Mouse (Mus musculus) midbrain, embryonic 10.5 days (tissue): ENCODE data around the gene 4930402F06Rik. TPM values are rescaled to one million over a fixed set of nuclear protein-coding genes. Genes with fewer than 3 reads are reported as not detected.

Experiments
- DNase-seq: peaks from one replicate; pipeline ENCODE4 v3.0.0-alpha.2; 2017; ENCODE audit warnings: low spot score
- H3K27ac ChIP-seq: fragments of 300-500 bp; sonication (generic); replicated peaks from 2 replicates; pipeline ENCODE4 v1.5.1; 2016; ENCODE audit warnings: mild to moderate bottlenecking
- H3K27me3 ChIP-seq: fragments of 300-500 bp; sonication (generic); 2 replicates; pipeline ENCODE4 v1.6.1; 2016; ENCODE audit warnings: low read depth, mild to moderate bottlenecking; ENCODE audit not compliant: poor library complexity, severe bottlenecking
- H3K36me3 ChIP-seq: fragments of 300-500 bp; sonication (generic); 2 replicates; pipeline ENCODE4 v1.6.1; 2016; ENCODE audit warnings: mild to moderate bottlenecking, moderate library complexity
- H3K4me1 ChIP-seq: fragments of 300-500 bp; sonication (generic); 2 replicates; pipeline ENCODE4 v1.6.1; 2016
- H3K4me3 ChIP-seq: fragments of 300-500 bp; sonication (generic); 2 replicates; pipeline ENCODE4 v1.5.1; 2016; ENCODE audit warnings: mild to moderate bottlenecking, moderate library complexity
- H3K9me3 ChIP-seq: fragments of 300-500 bp; sonication (generic); replicated peaks from 2 replicates; pipeline ENCODE4 v1.6.1; 2016; ENCODE audit warnings: mild to moderate bottlenecking
- WGBS: fragments of 180-500 bp; shearing (Covaris S2); methylation state at CpG from one replicate; pipeline ENCODE4 v1.1.7; 2016; 5-methylcytosine and 5-hydroxymethylcytosine counted together
- polyA plus RNA-seq: library from polyadenylated mRNA; unstranded; fragments of >200 nt; fragmentation: Nextera tagmentation; extraction: Ambion mirVana; gene quantifications from 2 replicates; pipeline ENCODE4 v1.2.1, GENCODE M21; 2016

4930402F06Rik gene
- polyA plus RNA-seq, 1 experiment from 2014 or later: not detected

- H3K36me3 ChIP-seq: no peaks in the 10 kb centered on the region
Observed at GRCm38 (mm10) chr2:35432011-35432410, 35.0 kb upstream of the 4930402F06Rik start.

GRCm38 (mm10) chr2:35430806-35431205 lies 33.8 kb upstream of the 4930402F06Rik start:
- WGBS: 78% methylated on average over 8 of the region's 8 CpGs
- peaks cover 9% of the 10 kb centered on the region; the same call in 1 of the 2 replicates for H3K27me3 ChIP-seq
- H3K4me1 ChIP-seq: peaks cover 36% of the 10 kb centered on the region
- no peaks in the 10 kb centered on the region for H3K9me3 ChIP-seq
- H3K4me3 ChIP-seq: no peak overlapping the region
- DNase-seq: no peak
- no peak overlapping the region for H3K27ac ChIP-seq
- no peaks in the 10 kb centered on the region for H3K36me3 ChIP-seq

More at GRCm38 (mm10) chr2:35432011-35432410, 35.0 kb upstream of the 4930402F06Rik start:
- Histone ChIP-seq H3K4me1 (peaks cover 36% of the 10 kb centered on the region), H3K4me3 (no peak overlapping the region), H3K27me3 (peaks cover 9% of the 10 kb centered on the region; the same call in 1 of the 2 replicates), H3K27ac (no peak overlapping the region), H3K9me3 (no peaks in the 10 kb centered on the region)
- 74% methylated on average over 7 of the region's 7 CpGs for WGBS
- DNase-seq: no peak

- no peak for DNase-seq
- 87% methylated on average over 4 of the region's 4 CpGs for WGBS
- H3K36me3 ChIP-seq: no peaks in the 10 kb centered on the region
- no peak overlapping the region for H3K27ac ChIP-seq
- no peaks in the 10 kb centered on the region for H3K9me3 ChIP-seq
- no peak overlapping the region for H3K4me3 ChIP-seq
- peaks cover 31% of the 10 kb centered on the region for H3K4me1 ChIP-seq
- H3K27me3 ChIP-seq: peaks cover 9% of the 10 kb centered on the region; the same call in 1 of the 2 replicates
Observed at GRCm38 (mm10) chr2:35428615-35429300, 31.8 kb upstream of the 4930402F06Rik start.

GRCm38 (mm10) chr2:35427559-35427958 lies 30.6 kb upstream of the 4930402F06Rik start:
- Histone ChIP-seq H3K27me3 (peaks cover 2% of the 10 kb centered on the region; the same call in 1 of the 2 replicates), H3K4me1 (peaks cover 22% of the 10 kb centered on the region), H3K4me3 (no peak overlapping the region), H3K36me3 (no peaks in the 10 kb centered on the region), H3K27ac (no peak overlapping the region; the same call in 1 of the 2 replicates), H3K9me3 (no peaks in the 10 kb centered on the region)
- WGBS: 50% methylated on average over 2 of the region's 2 CpGs
- DNase-seq: no peak

DNA sequence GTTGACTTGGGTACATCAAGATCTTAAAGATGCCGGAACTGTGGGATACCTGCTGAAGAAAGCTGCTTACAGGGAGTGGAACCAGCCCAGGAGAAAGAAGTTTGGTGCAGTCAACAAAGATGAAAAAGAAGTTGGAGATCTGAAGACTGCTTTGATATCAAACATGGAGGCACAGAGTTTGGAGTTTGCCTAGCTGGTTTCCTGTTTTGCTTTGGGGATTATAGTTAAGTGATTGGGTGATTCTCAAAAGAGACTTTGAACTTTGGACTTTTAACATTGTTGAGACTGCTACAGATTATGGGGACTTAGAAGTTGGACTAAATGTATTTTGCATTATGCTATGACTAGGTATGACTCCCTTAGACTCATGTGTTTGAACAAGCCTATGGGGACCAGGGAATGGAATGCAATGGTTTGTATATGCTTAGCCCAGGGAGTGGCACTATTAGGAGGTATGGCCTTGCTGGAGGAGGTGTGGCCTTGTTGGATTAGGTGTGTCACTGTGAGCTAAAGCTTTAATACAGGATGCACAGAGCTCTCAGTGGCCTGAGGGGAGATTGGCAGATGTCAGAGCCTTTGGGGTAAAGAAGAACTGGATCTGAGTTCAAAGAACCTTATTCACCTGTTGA lies 26.9 kb upstream of the 4930402F06Rik start:
- Histone ChIP-seq H3K9me3 (no peaks in the 10 kb centered on the region; the same call in 1 of the 2 replicates), H3K27ac (no peak overlapping the region), H3K4me3 (no peak overlapping the region), H3K27me3 (no peaks in the 10 kb centered on the region), H3K4me1 (peaks cover 8% of the 10 kb centered on the region), H3K36me3 (peaks cover 5% of the 10 kb centered on the region; the same call in 1 of the 2 replicates)
- WGBS: 84% methylated on average over 1 of the region's 1 CpGs
- DNase-seq: no peak

DNA sequence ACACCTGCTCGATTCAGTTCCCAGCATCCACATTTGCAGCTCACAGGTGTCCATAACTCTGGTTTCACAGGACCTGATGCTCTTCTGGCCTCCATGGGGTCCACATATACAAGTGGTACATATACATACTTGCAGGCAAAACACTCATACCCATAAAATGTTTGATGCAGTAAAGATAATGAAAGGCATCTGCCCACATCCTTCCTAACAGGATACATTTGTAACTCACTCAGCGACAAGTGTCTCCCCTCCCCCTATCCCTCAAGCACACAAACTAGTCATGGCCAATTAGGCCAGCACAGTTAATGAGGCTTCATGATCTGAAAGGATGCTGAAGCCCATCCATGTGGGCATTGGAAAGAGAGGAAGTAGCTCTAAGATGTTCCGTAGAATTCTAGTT lies 25.4 kb upstream of the 4930402F06Rik start:
- Histone ChIP-seq H3K9me3 (no peaks in the 10 kb centered on the region; the same call in 1 of the 2 replicates), H3K4me3 (no peak overlapping the region), H3K27ac (no peak overlapping the region), H3K4me1 (peaks cover 2% of the 10 kb centered on the region), H3K36me3 (peaks cover 5% of the 10 kb centered on the region; the same call in 1 of the 2 replicates), H3K27me3 (no peaks in the 10 kb centered on the region)
- DNase-seq: no peak
- 86% methylated on average over 3 of the region's 3 CpGs for WGBS

- no peaks in the 10 kb centered on the region for H3K4me1 ChIP-seq
- no peak overlapping the region for H3K27ac ChIP-seq
- 85% methylated on average over 1 of the region's 1 CpGs for WGBS
- no peak overlapping the region for H3K4me3 ChIP-seq
- no peak for DNase-seq
- H3K27me3 ChIP-seq: no peaks in the 10 kb centered on the region
- no peaks in the 10 kb centered on the region; the same call in 1 of the 2 replicates for H3K9me3 ChIP-seq
- H3K36me3 ChIP-seq: peaks cover 5% of the 10 kb centered on the region; the same call in 1 of the 2 replicates
Observed at GRCm38 (mm10) chr2:35420681-35421080, 23.7 kb upstream of the 4930402F06Rik start.

GRCm38 (mm10) chr2:35419671-35420070 lies 22.7 kb upstream of the 4930402F06Rik start:
- H3K4me1 ChIP-seq: no peaks in the 10 kb centered on the region
- no peak for DNase-seq
- WGBS: 89% methylated on average over 2 of the region's 2 CpGs
- H3K27ac ChIP-seq: no peak overlapping the region
- H3K9me3 ChIP-seq: no peaks in the 10 kb centered on the region; the same call in 1 of the 2 replicates
- peaks cover 5% of the 10 kb centered on the region; the same call in 1 of the 2 replicates for H3K36me3 ChIP-seq
- no peaks in the 10 kb centered on the region for H3K27me3 ChIP-seq
- H3K4me3 ChIP-seq: no peak overlapping the region

DNA sequence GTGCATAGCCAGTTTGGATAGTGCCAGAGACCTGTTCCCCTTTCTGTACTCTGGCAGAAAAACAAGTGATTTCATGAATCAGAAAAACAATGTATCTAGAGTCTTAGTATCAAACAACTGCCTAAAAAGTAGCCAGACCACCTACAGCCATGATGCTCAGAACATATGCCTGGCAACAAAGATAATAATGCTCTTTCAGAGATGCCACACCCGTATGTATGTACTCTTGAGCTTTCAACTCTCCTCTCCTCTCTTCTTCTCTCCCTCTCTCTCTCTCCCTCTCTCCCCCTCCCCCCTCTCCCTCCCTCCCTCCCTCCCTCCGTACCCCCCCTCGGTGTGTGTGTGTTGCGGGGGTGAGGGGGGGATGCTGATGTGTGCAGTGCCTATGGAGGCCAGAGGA lies 22.3 kb upstream of the 4930402F06Rik start:
- H3K27ac ChIP-seq: no peak overlapping the region
- WGBS: 93% methylated on average over 4 of the region's 4 CpGs
- no peaks in the 10 kb centered on the region for H3K27me3 ChIP-seq

DNA sequence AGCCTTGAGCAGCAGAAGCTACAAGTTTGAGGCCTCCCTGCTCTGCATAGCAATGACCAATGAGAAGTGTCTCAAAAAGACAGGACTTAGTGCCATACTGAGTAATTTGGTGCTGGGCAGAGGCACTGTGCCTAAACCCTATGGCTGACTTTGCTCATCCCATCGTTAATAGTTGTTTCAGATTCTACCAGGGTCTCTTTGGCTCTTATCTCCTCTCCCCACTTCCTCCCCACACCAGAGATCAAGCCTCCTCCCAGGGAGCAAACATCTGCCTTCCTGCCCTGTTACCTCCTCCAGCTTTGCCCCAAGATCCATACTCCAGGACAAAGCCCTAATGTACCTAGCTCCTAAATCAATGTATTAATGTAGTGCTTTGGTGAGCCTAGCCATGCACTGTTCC lies 20.3 kb upstream of the 4930402F06Rik start:
- no peaks in the 10 kb centered on the region for H3K27me3 ChIP-seq
- no peak overlapping the region for H3K27ac ChIP-seq

More for the DNA sequence above, 22.3 kb upstream of the 4930402F06Rik start:
- Histone ChIP-seq H3K36me3 (peaks cover 5% of the 10 kb centered on the region; the same call in 1 of the 2 replicates), H3K4me1 (no peaks in the 10 kb centered on the region), H3K4me3 (no peak overlapping the region), H3K9me3 (no peaks in the 10 kb centered on the region; the same call in 1 of the 2 replicates)
- DNase-seq: no peak

DNA sequence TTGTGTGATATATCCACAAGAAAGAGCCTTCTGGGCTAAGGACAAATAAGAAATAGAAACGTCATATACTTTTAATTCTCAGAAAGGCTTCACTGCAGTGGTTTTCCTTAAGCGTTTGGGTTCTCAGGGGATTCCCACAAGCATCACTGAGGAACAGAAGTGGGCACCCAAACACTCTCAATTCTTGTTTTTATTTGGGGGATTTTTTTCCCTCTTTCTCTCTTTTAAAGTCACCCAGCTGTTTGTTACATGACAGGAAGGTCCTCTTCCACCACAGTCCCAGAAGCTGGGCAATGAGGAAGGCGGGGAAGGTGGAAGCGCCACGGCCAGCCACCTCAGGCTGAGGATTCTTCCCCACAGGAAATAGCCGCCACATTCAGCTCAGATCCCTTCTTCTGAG lies 19.5 kb upstream of the 4930402F06Rik start:
- no peaks in the 10 kb centered on the region for H3K27me3 ChIP-seq
- no peak overlapping the region for H3K4me3 ChIP-seq
- H3K27ac ChIP-seq: no peak overlapping the region
- peaks cover 5% of the 10 kb centered on the region; the same call in 1 of the 2 replicates for H3K36me3 ChIP-seq
- no peaks in the 10 kb centered on the region for H3K4me1 ChIP-seq
- no peaks in the 10 kb centered on the region; the same call in 1 of the 2 replicates for H3K9me3 ChIP-seq
- DNase-seq: no peak
- WGBS: 86% methylated on average over 6 of the region's 6 CpGs

More for the DNA sequence above, 20.3 kb upstream of the 4930402F06Rik start:
- no peak for DNase-seq
- H3K4me1 ChIP-seq: no peaks in the 10 kb centered on the region
- H3K4me3 ChIP-seq: no peak overlapping the region
- H3K36me3 ChIP-seq: peaks cover 5% of the 10 kb centered on the region; the same call in 1 of the 2 replicates
- H3K9me3 ChIP-seq: no peaks in the 10 kb centered on the region; the same call in 1 of the 2 replicates
- 80% methylated on average over 1 of the region's 1 CpGs for WGBS

DNA sequence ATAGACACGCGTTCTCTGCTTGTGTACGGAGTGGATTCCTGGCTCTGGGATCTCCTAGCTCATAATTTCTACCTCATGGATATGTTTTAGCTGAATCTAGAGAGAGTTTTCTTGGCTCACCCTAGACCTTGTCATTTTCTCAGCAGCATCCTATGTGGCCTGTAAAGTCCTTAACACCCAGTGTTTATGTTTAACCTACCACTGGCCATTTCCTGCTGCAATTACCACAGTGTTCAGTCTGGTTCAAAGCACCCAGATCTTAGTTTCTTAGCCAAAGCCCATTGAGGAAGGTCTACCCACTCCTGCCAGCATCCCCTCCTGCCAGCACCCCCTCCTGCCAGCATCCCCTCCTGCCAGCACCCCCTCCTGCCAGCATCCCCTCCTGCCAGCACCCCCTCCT lies 15.8 kb upstream of the 4930402F06Rik start:
- H3K9me3 ChIP-seq: no peaks in the 10 kb centered on the region
- H3K36me3 ChIP-seq: no peaks in the 10 kb centered on the region
- no peak overlapping the region for H3K27ac ChIP-seq
- no peak for DNase-seq
- no peaks in the 10 kb centered on the region for H3K27me3 ChIP-seq
- no peaks in the 10 kb centered on the region for H3K4me1 ChIP-seq
- whole genome bisulfite sequencing: 100% methylated on average over 3 of the region's 3 CpGs
- H3K4me3 ChIP-seq: no peak overlapping the region

- Histone ChIP-seq H3K4me3 (no peak overlapping the region), H3K9me3 (no peaks in the 10 kb centered on the region), H3K27me3 (no peaks in the 10 kb centered on the region), H3K4me1 (no peaks in the 10 kb centered on the region), H3K27ac (no peak overlapping the region), H3K36me3 (no peaks in the 10 kb centered on the region)
- WGBS: 87% methylated on average over 2 of the region's 2 CpGs
- no peak for DNase-seq
Observed at GRCm38 (mm10) chr2:35412246-35412645, 15.3 kb upstream of the 4930402F06Rik start.
